Mouse (Mus musculus) cerebellum, adult 11-12 months (tissue): Measurements from ENCODE around the gene Epc2.

Experiments used
- DNase-seq: peaks from one replicate; pipeline ENCODE4 v3.0.0; 2022

Gene Epc2

DNA sequence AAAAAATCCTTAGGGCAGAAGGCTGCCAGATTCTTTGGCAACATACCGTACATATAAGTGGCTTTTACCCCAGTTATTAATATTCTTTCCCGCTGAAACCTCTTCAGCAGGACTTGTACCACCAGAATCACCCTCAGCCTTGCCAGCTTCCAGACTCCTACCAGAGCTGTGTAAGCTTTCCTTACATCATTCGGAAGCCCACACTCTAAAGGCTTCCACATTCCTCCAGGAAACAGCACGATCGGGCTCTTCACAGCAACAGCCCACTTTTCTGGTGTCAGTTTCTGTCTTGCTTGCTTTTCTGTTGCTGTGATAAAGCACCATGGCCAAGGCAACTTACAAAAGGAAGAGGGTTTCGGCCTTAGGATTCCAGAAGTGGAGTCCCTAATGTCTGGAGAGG is 21.2 kb downstream of the Epc2 start:
- no peak for DNase-seq

DNA sequence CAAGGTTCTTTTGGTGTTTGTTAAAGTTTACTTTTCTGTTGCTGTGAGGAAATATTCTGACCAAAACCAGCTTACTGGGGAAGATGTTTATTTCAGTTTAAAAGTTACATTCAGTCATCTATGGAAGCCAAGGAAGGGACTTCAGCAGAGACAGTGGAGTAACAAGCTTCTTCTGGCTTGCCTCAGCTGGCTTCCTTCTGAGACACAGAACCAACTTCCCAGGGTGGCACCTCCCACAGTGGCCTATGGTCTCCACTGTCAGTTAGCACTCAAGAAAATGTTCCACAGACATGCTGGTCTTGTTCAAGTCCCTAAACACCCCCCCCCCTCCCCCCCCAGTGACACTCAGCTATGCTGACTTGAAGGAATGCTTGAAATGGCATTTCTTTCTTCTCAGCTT is 30.9 kb downstream of the Epc2 start:
- no peak for DNase-seq

DNA sequence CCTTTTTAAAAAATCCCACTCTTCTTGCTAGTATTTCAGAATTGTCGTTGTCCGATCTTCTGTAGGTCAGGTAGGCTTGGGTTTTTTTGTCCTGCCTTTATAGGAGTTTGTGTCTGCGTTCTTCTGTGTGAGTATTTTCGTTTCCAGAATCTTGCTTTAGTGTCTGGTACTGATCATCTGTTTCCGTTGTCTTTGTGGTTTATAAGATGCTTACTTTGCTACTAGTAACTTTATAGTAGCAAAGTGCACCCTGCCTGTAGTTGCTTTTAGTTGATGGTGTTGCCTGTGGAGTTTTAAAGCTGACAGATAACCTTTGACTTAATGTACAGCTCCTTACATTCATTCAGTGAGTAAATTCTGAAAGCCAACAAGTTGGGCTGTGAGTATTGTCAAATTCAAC is 32.1 kb downstream of the Epc2 start:
- DNase-seq = no peak

DNA sequence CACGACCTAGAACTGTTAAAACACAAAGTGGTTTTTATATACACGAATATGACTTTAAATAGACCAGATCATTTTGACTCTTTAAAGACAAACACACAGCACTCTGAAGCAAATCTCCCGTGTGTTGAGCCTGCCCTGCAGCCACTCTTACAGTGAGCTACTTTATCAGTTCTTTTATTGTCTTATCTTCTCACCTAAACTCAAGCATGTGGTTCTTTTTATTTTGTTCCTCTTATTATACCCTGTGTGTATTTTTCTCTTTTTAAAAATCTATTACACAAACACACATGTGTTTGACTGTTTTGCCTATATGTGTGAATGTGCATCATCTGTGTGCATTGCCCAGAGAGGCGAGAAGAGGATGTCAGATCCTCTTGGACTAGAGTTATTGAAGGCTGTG is 50.1 kb downstream of the Epc2 start:
- no peak for DNase-seq

DNA sequence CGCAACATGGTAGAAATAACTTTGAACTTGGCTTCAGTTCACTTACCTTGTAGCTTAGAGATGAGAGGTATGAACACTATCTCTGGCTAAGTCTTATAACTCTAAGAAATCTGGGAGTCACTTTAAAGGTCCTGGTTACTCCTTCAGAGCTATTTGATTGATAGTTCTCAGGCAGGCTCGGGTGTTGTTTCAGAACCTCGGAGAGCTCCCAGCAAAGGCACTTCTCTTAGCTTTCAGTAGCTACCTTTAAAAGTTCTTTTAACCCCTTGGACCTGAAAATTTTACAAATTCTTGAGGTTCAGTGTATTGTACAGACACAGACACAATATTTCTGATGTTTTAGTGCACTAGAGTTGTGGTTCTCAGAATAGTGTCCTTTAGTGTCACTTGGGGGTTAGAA is 52.3 kb downstream of the Epc2 start:
- DNase-seq = no peak

DNA sequence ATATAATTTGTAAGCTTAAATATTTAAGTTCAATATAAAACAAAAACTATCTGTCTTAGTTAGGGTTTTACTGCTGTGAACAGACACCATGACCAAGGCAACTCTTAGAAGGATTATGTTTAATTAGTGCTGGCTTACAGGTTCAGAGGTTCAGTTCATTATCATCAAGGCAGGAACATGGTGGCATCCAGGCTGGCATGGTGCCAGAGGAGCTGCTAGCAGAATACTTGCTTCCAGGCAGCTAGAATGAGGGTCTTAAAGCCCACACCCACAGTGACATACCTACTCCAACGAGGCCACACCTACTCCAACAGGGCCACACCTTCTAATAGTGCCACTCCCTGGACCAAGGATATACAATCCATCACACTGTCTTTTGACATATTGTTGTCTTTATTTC is 53.9 kb downstream of the Epc2 start:
- peak; percentile 20 for DNase-seq

GRCm38 (mm10) chr2:49510832-49511231 is 59.5 kb downstream of the Epc2 start:
- no peak for DNase-seq

DNA sequence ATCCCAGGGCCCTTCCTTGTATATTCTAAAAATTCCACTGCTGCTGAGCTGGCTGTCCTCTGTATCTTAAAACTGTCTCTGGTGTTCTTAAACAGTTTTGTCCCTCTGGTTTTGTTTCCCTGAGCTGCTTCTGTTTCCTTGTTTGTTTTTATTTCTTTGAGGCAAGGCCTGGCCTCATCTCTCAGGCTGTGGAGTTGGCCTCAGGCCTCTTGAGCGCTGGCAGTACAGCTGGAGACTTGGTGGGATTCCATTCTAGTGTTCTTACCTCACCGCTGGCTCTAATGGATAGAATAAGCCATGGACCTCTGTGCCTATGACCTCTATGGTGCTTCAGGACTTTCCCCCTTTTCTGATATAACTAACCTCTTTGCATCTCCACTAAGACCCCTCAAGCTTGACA is 64.7 kb downstream of the Epc2 start:
- DNase-seq = no peak

DNA sequence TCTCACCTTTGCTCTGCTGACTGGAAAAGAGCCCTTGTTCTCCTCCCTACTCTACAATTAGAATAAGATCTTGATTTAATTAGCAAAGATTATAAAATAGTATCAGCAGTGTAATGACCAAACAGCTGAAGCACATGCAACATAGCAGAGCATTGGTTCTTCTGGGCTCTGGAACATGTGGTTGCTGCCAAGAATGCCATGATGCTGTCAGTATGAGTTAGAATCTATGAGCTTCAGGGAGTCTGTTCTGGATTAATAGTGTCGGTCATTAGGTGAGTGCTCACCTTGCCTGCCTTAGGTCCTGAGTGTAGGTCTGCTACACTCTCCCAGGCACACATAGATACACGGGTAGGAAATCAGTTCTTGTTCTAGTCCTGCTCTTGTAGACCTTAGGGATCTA is 69.1 kb downstream of the Epc2 start:
- peak; percentile 25 for DNase-seq

DNA sequence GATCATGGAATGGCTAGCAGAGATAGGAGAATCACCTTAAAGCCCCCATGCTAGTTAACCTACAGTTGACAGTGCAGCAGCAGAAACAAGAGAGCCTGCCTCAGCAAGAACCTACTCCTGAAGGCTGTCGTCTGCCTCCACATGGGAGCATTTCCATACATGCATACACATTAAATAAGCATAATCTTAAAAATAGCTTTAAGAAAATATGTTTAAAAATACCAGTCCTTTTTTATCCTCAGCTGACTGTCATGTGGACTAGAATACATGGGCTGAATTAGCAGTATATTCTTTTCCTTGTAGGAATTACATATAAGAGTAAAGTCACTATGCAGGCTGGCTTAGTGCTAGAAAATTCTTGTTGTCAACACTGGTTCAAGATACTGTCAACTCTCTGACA is 69.7 kb downstream of the Epc2 start:
- DNase-seq = no peak

DNA sequence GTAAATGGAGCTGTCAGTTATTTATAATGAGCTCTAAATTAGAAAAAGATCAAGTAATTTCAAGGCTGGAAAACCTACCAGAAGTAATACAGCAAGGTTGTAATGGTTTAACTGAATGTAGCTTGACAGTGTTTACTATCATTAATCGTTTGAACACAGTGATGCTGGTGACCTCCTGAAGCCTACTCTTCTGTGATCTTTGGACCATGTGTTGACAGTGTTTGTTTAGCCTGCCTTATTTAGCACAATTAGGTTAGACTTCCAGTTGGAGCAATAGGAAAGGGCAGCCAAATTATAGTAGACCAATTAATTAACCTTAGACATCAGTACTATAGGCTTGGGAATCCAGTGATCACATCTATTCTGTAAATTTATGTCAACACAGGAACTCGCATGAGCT is 70.3 kb downstream of the Epc2 start:
- no peak for DNase-seq

DNA sequence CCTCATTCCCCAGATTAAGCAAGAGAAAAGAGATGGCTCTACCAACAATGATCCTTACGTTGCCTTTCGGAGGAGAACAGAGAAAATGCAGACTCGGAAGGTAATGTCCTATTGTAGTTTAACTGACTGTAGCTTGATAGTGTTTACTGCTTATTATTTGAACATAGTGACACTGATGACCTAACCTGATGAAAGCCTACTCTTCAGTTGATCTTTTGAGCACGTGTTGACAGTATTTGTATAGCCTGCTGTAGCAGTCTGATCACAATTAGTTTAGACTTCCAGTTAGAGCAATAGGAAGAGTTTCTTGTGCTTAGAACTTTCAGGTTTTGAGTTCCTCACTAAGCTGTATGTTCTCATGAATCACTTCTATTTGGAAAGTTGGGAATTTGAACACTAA is 71.3 kb downstream of the Epc2 start:
- DNase-seq = no peak

- DNase-seq = no peak
Observed at GRCm38 (mm10) chr2:49537147-49537546, 85.9 kb downstream of the Epc2 start.

DNA sequence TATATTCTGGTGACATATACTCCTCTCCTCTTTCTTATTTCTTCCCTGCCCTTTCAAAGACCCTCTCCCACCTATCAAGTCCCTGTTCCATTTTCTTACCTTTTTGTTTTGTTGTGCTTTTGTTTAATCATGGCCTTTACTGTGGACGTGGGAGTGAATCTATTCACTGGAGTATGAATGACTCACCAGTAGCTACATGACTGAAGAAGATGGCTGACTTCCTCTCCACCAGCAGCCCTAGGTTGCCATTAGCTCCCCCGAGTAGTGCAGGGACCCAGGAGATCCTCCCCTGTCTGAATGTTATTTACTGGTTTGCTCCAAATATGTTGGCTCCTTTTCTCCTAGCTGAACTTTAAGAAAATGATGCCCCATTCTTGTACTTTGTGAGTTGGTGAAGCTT is 86.8 kb downstream of the Epc2 start:
- no peak for DNase-seq

GRCm38 (mm10) chr2:49539745-49540144 is 88.5 kb downstream of the Epc2 start:
- DNase-seq = no peak

DNA sequence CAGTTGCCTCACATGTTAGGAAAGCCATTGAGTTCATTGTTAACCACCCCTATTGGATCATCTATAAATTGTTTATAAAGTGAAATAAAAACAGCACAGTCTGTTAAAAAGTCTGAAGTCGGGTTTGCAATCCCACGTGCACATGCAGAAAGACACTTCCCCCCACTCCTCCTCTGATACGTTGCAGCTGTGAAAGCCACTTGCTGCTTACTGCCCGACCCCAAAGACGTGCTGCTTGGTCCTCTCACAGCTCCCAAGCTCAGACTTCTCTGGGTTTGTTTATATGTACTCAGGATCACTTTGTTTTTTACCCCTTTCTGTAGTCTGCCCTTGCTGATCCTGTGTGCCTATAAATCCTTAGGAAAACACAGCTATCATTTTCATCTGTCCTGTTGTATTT is 96.5 kb downstream of the Epc2 start:
- DNase-seq = no peak

- no peak for DNase-seq
Observed at GRCm38 (mm10) chr2:49548492-49548891, 97.2 kb downstream of the Epc2 start.

DNA sequence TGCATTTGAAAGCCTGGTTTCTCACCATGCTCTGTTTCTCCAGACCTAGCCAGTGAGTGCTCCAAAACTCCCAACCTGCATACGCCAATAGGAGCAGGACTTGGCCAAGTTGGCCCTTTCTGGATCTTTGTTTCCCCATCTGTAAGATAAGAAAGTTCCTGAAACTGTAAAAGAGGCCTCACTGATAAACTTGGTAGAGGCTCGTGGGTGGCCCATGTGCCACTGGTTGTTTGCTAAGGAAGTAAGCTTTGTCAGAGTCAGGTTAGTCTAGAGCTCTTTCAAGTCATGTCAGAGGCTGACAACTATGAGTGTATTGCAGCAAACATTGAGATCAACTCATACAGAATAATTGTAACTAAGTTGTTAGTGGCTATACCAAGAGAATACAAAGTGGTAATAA is 101.8 kb downstream of the Epc2 start:
- DNase-seq = no peak

DNA sequence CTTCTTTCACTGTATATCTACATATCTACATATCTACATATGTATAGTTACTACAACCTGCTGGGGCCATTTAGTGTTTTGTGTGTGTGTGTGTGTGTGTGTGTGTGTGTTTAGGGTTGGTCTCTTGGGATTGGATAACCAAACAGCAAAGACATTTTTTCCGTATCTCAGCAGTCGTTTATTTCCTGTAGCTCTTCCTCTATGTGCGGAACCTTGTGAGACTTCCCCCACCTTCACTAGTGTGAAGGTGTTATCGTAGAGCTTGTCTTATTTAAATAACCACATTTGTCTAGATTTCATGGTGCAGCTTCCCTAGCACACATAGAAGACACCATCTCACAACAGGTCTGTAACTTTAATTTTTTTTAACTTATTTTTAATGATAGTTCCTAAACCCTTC is 106.1 kb downstream of the Epc2 start:
- no peak for DNase-seq

DNA sequence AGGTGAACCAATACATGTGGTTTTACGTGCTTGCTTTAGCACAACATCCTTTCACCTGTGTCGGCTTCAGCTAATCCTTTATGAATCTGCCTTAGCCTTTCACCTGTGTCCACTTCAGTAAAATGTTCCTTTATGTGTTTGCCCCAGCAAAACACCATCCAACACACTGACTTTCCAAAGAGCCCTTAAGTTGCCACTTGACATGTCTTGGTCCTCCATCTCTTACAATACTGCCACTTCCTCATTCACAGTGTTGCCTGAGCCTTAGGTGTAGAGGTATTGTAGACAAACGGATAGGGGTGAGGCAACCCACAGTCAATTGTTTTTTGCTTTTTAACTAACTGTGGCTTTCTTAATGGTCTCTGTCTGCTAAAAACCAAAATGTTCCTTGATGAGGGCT is 107.1 kb downstream of the Epc2 start:
- no peak for DNase-seq

GRCm38 (mm10) chr2:49562688-49563350 is 111.5 kb downstream of the Epc2 start:
- peak; percentile 36 for DNase-seq

GRCm38 (mm10) chr2:49569862-49570777 is 118.8 kb downstream of the Epc2 start:
- DNase-seq = peak; percentile 97

DNA sequence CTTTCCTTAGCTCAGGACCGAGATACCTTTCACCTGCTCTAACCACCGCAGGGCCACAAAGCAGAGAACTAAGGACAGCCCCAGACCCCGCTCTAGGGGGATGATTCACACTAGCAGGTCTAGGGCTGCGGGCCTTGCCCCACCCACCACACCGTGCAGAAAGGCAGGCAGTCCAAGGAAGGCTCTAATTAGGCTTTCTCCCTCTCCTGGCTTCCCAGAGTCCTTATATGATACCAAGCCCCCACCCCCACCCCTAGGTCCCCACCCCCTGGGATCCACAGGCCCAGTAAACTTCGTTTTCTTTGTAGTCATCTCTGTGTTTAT is 119.5 kb downstream of the Epc2 start:
- no peak for DNase-seq

DNA sequence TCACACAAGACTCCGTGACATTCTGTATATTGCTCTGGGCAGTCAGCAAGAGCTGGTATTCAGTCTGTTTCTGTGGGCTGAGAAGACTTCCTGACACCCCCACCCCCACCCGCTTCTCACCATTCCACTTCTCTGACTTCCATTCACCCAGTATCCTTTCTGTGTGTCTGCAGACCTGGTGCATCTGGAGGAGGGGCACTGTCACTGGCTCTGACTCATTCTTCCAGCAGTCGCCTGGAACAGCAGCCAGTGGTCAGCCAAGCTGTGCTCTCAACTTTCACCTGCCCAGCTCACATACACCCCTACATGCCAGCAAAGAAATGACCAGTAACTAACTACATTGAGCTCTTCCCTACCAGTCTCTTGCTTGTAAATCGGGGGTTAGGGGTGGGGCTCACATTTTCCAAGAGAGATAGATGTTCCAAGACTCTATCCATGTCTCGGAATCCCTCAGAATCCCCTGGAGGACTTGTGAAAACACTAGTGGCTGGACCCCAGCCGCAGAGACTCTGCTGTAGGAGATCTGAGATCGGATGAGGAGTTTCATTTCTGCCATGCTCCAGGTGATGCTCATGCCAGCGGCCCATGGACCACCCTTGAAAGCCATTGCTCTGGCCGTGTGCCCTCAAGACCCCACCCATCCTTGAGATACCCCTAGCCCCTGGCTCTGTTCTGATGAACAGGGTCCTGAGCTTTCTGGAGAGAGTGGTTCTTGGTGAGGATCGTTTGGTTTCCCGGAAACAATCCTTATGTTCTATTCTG is 120.1 kb downstream of the Epc2 start:
- peak; percentile 31 for DNase-seq
